Mouse (Mus musculus) left cerebral cortex, adult 9 months (tissue): ENCODE measurements around the gene Aatf.

Experiments
- DNase-seq, 2 experiments: peaks; one replicate each; pipeline ENCODE4 v3.0.0; 2022; ENCODE audit warnings: low spot score in 2 of 2

Gene Aatf

DNA sequence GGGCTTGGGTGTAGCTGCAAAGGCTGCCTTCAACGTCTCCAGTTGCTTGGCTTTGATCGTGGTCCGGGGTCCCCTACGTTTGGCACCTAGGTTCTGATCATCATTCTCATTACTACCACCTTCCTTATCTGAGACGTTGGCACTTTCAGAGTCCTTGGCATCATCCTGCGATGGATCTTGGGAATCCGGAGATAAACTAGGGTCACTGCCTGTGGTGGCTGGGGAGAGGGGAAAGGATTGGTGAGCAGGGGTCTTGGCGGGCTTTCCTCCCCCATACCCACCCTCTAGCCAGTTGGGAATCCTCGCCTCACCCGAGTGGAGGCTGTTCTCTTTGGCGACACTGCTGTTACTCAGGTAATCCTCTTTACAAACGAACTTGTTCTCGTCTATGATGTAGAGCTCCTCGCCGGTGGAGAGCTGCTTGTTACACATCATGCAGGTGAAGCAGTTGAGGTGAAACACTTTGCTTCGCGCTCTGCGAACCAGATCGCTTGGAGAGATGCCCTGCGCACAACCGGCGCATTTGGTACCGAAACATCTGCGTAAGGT, 8.5 kb upstream of the Aatf start:
- DNase-seq, result no peak

DNA sequence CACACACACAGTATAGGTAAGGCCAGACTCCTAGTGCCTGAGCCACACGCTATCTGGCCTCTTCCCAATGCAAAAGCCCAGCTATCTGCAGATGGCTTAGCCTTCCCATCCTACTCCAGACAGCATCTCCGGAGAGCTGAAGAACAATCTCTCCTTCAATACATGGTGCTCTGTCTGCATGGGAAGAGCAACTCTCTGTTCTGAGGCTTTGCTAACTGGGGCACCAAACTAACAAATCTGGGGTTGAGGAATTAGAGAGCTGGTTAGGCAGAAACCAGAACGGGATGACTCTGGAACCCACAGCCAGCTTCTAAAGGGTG, 7.7 kb upstream of the Aatf start:
- DNase-seq, result no peak

DNA sequence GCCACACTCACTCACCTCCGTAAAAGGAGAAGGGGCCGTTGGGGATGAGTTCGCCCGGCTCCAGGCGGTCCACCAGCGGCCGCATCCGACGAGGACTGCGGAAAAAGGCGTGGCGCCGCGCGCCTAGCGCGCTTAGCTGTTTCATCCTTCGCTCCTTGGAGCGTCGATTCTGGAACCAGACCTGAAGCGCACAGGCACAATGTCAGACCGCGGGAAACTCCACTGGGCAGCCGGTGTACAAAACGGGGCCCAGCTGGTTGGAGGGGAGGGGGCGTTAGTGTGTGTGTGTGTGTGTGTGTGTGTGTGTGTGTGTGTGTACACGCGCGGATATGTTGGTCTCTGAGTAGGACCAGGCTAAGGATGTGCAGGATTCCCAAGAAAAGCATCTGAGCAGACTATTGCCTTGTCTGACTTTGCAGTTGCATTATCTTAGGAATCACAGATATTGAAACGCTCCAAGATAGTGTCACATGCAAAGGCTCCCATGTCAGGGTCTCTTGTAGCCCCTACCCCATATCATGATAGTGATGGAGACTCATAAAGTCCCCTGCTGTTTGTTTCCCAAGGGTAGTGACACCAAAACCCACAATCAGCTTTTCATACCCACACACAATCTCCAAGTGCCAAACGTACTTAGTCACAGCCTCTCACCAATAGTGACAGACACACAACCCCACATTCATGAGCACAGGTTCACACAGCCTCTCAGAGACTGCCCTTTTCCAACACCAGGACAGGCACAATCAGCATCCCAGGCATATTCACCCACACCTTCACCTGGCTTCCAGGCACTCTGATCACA, 7.1 kb upstream of the Aatf start:
- DNase-seq, result no peak

DNA sequence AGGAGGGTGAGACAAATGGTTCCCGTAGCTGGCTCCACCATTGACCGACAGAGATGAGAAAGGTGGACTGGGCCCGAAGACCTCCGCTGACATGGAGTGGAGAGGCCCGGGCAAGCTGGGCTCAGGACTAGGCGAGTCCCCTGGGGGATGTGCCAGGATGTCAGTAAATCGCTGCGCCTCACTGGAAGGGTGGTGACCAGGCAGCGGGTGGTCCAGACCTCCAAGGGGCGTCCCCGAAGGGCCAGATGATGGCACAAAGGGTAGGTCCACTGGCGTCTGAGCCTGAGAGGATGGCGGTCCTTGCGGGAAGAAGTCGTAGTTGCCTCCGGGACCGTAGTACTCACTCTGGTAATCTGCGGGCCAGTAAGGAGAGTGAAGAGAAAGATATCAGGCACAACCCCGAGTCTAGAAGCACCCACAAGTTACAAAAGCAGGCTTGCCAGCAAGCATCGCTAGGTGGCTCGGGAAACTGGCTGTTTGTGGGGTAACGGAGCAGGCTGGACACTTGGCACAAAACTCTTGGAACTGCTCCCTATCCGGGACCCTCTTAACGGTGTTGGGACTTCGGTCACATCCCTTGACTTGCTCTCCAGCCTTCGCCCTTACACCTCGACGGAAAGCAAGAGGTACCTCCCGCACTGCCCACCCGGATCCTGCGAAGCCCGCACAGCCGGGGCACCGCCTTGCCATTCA, 6.4 kb upstream of the Aatf start:
- DNase-seq, result no peak

DNA sequence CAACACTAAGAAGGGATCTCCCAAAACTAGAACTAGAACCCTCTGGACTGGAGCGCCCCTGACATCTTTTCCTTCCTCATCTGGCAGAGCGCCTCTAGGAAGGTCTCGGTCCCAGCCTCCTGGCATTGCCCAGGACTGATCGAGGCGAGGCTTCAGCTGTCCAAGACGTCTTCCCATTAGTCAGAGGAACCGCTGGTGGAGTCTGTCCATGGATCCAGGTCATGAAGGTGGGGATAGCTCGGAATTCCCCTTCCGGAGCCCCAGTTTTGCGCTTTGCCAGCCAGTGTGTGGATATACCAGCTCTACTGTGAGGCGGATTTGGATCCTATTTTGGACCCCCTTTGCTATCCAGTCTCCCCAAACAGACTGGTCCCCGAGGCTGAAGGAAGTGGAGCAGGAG, 5.7 kb upstream of the Aatf start:
- no peak for DNase-seq

DNA sequence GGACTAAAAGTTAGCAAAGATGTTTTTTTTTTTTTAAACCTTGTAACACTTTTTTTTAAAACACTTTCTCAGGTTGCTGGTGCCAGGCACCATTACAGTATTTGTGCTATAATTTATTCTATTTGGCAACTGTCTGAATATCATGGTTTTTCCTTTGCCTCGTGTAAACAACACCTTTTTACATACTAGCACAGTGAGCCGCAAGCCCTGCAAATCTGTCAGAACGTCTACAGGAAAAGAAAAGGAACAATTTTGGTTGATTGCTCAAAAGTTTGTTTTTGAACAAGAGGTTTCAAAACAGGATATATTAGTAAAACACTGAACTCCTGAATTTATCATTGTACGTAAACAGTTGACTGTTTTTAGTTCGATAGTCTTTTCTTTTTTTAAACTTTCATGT, 4.9 kb upstream of the Aatf start:
- DNase-seq, result no peak

DNA sequence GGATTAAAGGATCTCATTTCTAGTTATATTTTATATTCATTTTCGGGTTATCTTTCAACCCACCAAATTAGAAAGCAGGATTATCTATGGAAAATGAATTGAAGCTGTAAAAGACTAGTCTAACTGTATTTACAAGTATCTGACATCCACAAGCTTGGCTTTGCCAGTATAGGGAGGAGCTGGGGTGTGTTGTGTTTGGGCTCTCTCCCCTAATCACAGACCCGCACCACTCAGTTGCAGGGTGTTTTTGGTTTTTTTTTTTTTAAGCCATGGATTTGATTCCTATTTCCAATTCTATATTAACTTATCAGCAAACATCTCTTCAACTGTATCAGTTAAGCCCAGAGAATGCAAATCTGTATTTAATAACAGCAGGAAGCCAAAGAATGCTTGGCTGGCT, 4.1 kb upstream of the Aatf start:
- DNase-seq, result no peak

DNA sequence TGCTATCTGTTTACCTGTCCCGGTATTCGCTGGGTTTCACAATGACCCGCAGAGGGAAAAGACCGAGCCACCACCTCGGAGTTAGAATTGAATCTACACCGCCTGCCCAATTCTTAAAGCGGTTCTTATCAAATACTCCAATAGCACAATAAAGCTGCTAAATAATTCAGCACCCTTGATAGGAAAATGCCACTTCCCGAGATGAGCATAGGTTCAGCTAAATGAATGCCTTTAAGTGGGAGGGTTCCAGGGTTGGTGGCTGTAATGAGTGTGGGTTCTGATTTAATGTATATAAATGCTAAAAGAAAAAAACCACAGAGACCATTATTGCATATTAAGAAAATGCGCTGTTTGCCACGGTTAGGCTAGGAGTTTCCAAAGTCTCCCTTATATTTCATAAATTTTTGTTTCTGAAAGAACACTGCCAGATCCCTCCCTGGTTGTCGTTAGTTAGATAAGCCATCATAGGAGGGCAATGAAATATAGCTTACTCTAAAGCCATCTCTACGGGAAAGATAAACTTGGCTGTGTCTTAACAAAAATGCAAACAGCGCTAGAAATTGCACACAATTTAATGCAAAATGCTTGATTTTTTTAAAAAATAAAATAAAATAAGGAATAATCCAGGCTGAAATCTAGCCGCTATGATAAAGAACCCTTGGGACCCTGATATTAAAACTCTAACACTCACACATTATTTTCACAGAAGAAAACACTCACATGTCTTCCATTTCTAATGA, 3.3 kb upstream of the Aatf start:
- no peak for DNase-seq

DNA sequence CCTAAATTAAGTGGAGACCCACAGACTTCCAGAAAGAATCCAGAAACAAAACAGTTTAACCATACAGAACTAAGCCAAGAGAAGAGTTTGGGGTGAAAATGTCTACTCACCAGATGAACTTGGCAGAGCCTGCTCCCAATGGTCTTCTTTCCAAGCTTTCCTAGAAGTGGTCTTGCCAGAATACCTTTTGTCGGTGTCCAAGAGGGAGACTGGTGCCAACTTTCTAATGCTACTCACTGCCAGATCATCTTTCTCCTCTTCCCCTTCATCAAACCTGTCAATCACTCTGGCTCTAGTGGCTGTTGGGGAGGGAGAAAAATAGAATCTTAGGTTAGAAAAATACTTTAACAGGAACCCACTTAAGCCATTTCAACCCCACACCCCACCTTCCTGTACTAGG, 1.3 kb downstream of the Aatf start:
- no peak for DNase-seq

DNA sequence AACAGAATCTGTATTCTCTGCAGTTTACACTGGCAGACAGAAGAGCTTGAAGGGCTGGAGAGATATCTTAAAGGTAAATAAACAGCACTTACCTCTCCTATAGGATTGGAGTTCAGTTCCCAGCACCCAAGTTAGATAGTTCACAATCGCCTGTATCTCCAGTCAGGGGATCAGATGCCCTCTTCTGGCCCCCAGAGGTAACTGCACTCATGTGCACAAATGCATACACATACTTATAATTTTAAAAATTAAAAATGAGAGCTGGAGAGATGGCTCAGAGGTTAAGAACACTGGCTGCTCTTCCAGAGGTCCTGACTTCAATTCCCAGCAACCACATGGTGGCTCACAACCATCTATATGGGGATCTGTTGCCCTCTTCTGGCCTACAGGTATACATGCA, 9.0 kb downstream of the Aatf start:
- no peak for DNase-seq

DNA sequence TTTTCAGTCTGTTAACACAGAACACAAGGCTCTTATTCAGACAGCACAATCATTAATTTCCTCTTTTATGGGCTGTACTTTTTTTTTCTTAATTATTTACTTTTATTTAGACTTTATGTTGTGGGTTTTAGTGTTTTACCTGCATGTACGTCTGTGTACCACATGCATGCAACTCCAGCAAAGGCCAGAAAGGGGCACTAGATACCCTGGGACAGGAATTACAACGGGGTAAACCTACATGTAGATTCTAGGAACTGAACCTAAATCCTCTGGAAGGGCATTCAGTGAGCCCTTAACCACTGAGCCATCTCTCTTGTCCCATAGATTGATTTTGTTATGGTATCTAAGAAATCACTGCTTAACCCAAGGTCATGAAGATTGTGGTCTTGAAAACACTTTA, 15.4 kb downstream of the Aatf start:
- no peak for DNase-seq

DNA sequence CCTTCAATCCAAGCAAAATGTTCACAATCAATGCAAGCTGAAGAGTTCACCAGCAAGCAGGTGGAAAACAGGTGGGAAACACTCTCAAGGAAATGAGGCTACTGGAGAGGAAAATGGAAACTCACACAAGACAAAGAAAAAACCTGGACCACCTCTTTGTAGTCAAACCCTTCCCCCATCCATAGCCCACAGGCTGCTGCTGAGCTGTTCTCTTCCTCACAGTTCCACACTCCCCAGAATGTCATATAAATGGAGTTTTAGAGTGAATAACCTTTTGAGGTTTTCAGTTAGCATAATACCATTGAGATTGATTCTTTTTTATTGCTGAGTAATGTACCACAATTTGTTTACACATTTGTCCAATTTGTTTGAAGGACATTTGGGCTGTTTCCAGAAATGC, 16.4 kb downstream of the Aatf start:
- DNase-seq, result no peak

DNA sequence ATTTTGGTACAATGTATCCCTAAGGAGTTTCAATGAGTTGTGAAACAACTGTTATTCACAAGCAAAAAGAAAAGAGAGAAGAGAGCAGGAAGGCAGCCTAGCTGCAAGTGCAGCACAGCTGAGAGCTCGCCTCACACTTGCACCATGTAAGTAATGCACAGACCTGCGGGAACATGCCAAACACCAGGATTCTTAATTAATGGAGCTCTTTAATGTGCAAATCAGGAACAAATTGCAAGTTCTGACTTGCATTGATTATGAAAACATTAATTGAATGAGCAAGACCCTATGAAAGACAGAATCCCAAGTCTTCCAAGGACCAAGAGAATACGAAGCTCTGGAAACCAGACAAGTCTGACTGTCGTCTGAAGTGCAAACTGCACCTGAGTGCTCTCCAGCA, 17.5 kb downstream of the Aatf start:
- DNase-seq, result no peak

DNA sequence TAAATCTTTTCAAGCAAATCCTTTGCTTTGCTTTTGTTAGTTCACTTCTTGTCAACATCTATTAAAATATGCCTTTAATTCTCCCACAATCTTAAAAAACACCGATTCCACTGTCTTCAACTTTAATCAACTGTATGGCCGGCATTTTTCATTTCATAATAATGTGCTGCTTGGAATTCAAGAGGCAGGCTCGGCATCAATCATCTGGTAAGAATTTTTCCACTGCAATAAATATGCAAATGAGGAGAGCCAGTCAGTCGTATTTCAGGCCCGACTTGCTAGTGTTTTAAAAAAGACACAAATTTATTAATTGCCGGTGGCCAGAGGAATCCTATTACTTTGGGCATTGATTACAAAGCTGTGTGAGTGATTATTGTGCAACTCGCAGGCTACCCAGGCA, 31.7 kb downstream of the Aatf start:
- DNase-seq, result no peak

DNA sequence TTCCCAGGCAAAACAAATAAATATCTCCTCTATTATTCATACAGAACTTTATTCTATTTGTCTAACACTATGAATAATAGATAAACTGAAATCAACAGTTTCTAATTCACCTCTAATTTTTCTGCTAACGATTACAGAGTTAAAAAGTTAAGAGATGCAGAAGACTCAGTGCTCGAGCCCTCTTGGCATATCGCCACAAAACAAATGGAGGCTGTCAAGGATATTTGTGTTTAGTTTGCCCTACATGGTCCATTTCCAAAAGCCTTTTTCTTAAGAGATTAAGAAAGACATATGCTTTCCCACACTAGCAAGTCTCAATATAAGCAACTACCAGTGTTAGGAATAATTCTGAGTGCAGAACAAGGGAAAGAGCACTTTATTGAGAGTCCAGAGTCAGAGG, 32.9 kb downstream of the Aatf start:
- no peak for DNase-seq

DNA sequence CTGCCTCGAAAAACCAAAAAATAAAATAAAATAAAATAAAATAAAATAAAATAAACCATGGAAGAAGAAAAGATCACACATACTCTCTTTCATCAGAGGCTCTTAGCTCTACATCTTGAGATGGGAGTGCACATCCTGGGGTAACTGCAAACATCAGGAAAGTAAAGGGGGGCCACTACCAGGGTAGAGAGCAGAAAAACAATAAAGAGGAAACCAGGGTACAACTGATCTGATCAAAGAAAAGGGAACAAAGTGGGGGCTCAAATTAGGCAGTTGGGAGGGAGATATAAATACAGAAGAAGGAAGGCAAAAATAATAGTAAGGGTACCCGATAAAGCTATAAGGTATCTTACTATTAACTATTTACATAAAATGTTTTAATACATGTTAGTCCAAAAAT, 36.7 kb downstream of the Aatf start:
- DNase-seq, result no peak

DNA sequence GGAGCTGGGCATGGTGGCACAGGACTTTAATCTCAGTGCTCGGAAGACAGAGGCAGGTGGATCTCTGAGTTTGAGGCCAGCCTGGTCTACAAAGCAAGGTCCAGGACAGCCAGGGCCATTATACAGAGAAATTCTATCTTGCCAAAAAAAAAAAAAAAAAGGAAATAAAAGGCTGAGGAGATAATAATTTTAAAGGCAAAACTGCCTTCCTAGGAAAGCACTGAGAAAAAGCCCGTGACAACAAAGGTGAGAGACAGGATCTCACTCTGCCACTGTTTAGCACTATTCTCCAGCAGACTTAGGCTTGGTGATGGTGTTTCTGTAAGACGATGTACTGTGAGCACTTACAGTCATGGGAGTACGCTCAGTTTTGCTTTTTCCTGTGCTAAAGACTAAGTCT, 37.3 kb downstream of the Aatf start:
- no peak for DNase-seq

DNA sequence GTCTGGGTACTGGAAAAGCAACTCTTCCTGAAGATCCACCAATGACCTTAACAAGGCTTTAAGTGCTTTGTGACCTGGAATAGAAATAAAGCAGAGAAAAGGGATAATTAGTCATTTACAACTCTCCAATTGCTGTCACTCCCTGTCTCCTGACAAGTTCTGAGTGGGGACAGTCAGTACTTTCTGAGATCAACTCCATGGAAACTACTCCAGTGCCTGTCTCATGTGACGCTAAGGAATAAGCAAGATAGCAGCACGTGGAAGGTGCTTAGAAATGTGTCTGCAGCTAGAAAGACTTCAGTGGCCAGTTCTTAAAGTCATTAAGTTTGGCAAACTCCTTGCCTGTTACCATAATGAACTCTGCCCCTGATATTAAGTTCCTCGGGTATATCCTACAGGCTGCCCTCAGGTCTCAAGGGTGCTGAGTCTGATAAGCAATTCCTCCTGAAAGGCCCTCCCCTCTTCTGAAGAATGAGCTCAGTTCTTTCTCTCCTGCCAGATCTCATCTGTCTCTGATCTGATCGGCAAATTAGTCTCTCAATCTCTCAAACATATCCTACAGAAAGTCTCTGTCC, 40.1 kb downstream of the Aatf start:
- no peak for DNase-seq

DNA sequence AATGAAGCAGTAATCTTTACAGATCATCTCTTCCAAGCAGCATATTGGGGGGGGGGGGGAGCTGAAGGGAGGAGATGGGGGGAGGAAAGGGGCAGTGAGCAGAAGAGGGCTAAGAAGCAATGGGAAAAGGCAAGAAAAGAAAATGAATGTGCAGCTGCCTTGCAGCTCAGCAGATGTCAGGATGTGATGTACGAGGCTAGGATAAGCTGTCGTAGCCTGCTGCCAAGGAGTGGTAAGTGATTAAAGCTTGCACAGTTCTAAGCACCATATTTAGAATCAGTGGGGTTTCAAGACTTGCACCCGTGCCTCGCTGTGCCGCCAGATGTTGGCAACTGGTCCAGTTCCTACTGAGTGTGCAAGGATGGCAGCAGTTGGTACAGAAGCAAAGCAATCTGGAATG, 48.8 kb downstream of the Aatf start:
- peak; percentile 4 to 6 for DNase-seq

DNA sequence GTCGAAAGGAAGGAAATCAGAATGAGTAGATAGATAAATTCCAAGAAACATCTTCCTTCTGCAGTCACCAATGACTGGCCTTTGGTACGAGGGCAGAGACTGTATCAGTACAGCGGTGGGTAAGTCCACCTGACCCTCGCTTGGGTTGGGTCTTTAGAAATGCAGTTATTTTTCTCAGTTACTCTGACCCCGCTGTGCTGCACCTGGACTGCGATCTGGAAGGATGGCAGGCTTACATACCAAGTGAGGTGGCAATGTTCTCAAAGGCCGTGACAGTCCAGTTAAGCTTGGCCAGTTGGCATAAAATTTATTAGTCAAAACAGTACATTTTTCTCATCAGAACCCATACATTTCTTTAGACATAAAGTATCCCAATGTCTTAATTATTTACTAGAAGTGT, 59.4 kb downstream of the Aatf start:
- no peak for DNase-seq

DNA sequence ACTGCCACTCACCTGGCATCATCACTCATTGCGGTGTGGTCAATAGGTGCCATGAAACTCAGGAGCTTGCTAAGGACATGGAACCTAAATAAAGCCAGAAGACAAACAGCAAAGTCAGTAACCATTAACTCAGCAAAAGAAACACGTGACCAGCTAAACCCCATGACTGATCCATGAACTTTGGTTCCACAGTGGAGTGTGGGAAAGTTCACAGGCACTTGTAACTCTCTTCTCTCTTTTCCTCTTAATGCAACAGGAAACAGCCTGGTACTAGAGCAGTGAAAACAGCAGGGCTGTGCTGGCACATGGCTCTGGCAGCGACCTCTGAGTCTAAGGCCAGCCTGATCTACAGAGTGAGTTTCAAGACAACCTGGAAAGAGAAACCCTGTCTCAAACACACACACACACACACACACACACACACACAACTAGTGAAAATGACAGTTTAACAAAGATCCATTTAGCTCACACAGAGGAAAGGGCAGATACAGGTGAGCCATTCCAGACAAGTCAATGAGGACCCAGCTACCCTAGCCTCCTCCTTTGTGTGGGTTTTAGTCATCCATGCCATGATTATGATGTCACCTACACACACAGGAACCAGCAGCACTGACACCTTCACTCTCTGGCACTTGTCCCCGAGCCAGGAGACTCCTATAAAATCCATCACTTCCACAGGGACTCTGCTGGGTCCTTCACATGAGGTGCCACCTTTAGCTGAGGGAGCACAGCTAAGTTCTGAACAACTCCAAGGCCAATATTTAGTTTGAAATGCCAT, 70.6 kb downstream of the Aatf start:
- no peak for DNase-seq

DNA sequence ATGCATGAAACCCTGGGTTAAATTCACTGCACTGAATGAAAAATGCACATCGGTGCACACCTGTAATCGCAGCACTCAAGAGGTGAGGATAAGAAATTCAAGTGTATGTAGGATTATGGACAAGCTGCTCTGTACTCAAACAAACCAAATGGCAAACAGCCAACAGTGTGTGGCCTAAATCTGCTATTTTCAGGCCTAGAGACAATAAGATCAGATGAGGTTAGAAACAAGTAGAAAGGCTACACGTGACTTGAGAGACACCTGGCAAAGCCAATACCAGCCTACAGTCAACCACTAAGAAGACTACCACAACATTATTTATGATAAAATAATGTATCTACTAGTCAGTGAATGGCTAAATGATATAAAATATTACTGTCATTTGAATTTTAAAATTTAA, 72.9 kb downstream of the Aatf start:
- no peak for DNase-seq
